16 mouse cellular contexts compared by ENCODE assay signal in genomic region chr6:149032198-149032597, GRCm38 (mm10).
"Had no signal": no experiment of that assay in that cellular context is flagged by ENCODE, and none has a peak within 500 bp of the region (broad histone marks: within the 10 kb centered on the region; RNA-seq: fewer than 3 reads in every experiment).

No protein-coding gene starts in this region.

- H3K27me3 ChIP-seq: lung, embryonic 15.5 days; midbrain, embryonic 13.5 days; midbrain, embryonic 15.5 days; neural tube, embryonic 12.5 days had no signal

- H3K4me2 ChIP-seq: lung, embryonic 15.5 days; midbrain, embryonic 11.5 days; midbrain, embryonic 13.5 days; midbrain, embryonic 15.5 days; neural tube, embryonic 12.5 days had no signal

- DNase-seq: lung, adult 2 months; lung, postnatal 14 days; lung, postnatal 36 days; right cerebral cortex, adult 18-20 months; right cerebral cortex, postnatal 25 days; right cerebral cortex, postnatal 4 days; spleen, adult 18-20 months; thymus, adult 2 months; thymus, postnatal 25 days; thymus, postnatal 4 days had no signal

- H3K9ac ChIP-seq: lung, embryonic 15.5 days; midbrain, embryonic 13.5 days; midbrain, embryonic 15.5 days; neural tube, embryonic 12.5 days had no signal

- ATAC-seq: midbrain, embryonic 13.5 days; midbrain, embryonic 15.5 days had no signal

- H3K9me3 ChIP-seq: lung, embryonic 15.5 days; midbrain, embryonic 13.5 days; midbrain, embryonic 15.5 days; neural tube, embryonic 12.5 days had no signal

- H3K4me3 ChIP-seq: lung, embryonic 15.5 days; midbrain, embryonic 13.5 days; midbrain, embryonic 15.5 days; neural tube, embryonic 12.5 days had no signal

- H3K4me1 ChIP-seq: lung, embryonic 15.5 days; midbrain, embryonic 13.5 days; midbrain, embryonic 15.5 days; neural tube, embryonic 12.5 days had no signal

- H3K27ac ChIP-seq: lung, embryonic 15.5 days; macrophage; midbrain, embryonic 13.5 days; midbrain, embryonic 15.5 days; neural tube, embryonic 12.5 days had no signal
